Mouse (Mus musculus) lung, embryonic 14.5 days (tissue): ENCODE data around the gene Dop1b. TPM values are rescaled to one million over a fixed set of nuclear protein-coding genes. Genes with fewer than 3 reads are reported as not detected.

Source experiments
- ATAC-seq: fragments of 200-750 bp; cut with Nextera tagmentation; 2 replicates; pipeline ENCODE4 v1.8.0; 2017; ENCODE audit warnings: mild to moderate bottlenecking, moderate TSS enrichment, moderate library complexity; ENCODE audit not compliant: insufficient read depth
- DNase-seq: peaks from one replicate; pipeline ENCODE4 v3.0.0-alpha.2; 2015
- H3K27ac ChIP-seq: fragments of 300-500 bp; sonication (generic); 2 replicates; pipeline ENCODE4 v1.5.1; 2014; ENCODE audit warnings: low read depth, mild to moderate bottlenecking, moderate library complexity
- H3K27me3 ChIP-seq: fragments of 300-500 bp; sonication (generic); 2 replicates; pipeline ENCODE4 v1.6.1; 2014; ENCODE audit warnings: low read length, control low read depth; ENCODE audit not compliant: insufficient read depth
- H3K36me3 ChIP-seq: fragments of 300-500 bp; sonication (generic); 2 replicates; pipeline ENCODE4 v1.6.1; 2014; ENCODE audit warnings: control low read depth; ENCODE audit not compliant: insufficient read depth
- H3K4me1 ChIP-seq: fragments of 300-500 bp; sonication (generic); 2 replicates; pipeline ENCODE4 v1.6.1; 2014; ENCODE audit warnings: antibody characterized with exemption, control low read depth; ENCODE audit not compliant: insufficient read depth
- H3K4me2 ChIP-seq: fragments of 300-500 bp; sonication (generic); 2 replicates; pipeline ENCODE4 v1.6.1; 2014; ENCODE audit warnings: mild to moderate bottlenecking
- H3K4me3 ChIP-seq: fragments of 300-500 bp; sonication (generic); 2 replicates; pipeline ENCODE4 v1.5.1; 2014; ENCODE audit warnings: low read depth, low read length
- H3K9ac ChIP-seq: fragments of 300-500 bp; sonication (generic); 2 replicates; pipeline ENCODE4 v1.6.1; 2014
- H3K9me3 ChIP-seq: fragments of 300-500 bp; sonication (generic); 2 replicates; pipeline ENCODE4 v1.6.1; 2016; ENCODE audit warnings: low read depth, low read length, control low read depth
- CTCF ChIP-seq: IDR thresholded peaks from 2 replicates; pipeline ENCODE4 v1.5.1; 2016; ENCODE audit warnings: antibody characterized with exemption, low read depth
- WGBS: fragments of 180-500 bp; shearing (Covaris S2); extraction: QIAGEN DNeasy Blood & Tissue Kit; methylation state at CpG from one replicate; pipeline ENCODE4 v1.1.7; 2014; 5-methylcytosine and 5-hydroxymethylcytosine counted together
- polyA plus RNA-seq: library from polyadenylated mRNA; unstranded; fragments of >200 nt; fragmentation: Nextera tagmentation; extraction: Ambion mirVana; gene quantifications from 2 replicates; pipeline ENCODE4 v1.2.1, GENCODE M21; 2014

Dop1b gene
- polyA plus RNA-seq, 1 experiment from 2014 or later: 13.4 TPM

DNA sequence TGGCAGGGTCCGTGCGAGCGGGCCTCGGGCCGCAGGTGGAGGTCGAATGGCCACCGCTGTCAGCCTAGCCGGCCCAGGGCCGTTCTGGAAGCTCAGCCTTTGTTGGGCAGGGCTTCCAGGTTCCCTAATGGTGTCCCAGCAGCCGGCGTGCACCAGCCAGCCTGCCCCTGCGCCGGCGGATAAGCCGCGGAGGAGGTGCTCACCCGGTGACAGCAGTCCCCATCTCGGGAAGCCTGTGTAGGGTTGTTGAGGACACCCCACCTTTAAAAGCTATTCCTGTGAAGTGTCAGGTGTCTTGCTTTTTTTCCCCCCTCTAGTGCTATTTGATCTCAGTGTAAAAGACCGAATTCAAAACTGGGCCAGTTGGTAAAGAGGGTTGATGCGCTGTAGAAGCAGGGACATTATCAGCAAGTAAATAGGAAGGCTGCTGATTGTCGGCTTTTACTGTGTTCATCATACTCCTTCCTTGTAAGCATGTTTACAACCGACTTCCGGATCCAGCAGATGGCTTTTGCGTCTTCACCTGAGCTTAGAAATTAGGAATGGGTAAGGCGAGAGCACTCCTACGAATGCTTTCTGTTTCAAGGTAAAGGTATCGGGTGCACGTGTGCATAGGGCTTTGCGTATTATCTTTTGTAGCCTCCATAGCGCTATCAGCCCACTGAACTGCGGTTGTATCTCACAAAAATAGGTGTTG is 633 bp downstream of the Dop1b start:
- Histone ChIP-seq H3K4me1 (peaks cover 9% of the 10 kb centered on the region; the same call in 1 of the 2 replicates), H3K4me2 (peak overlapping the region; percentile 99), H3K27me3 (peaks cover 7% of the 10 kb centered on the region; the same call in 1 of the 2 replicates), H3K9me3 (no peaks in the 10 kb centered on the region), H3K27ac (0 out of 2 replicates have a peak overlapping the region, but pooled peaks have one; percentile 8), H3K4me3 (peak overlapping the region; percentile 69), H3K36me3 (no peaks in the 10 kb centered on the region), H3K9ac (peak overlapping the region; percentile 69)
- no peak for TF ChIP-seq CTCF
- DNase-seq (no peak), ATAC-seq (no peak; the same call in 1 of the 2 replicates)
- 10% methylated on average over 31 of the region's 31 CpGs for WGBS

GRCm38 (mm10) chr16:93712966-93713365 is 1.3 kb downstream of the Dop1b start:
- Histone ChIP-seq H3K9ac (no peak overlapping the region), H3K27ac (no peak overlapping the region), H3K4me1 (peaks cover 9% of the 10 kb centered on the region; the same call in 1 of the 2 replicates), H3K4me3 (peak overlapping the region; percentile 69; the same call in 1 of the 2 replicates), H3K27me3 (peaks cover 7% of the 10 kb centered on the region; the same call in 1 of the 2 replicates), H3K9me3 (no peaks in the 10 kb centered on the region), H3K36me3 (no peaks in the 10 kb centered on the region), H3K4me2 (peak overlapping the region; percentile 99)
- ATAC-seq: no peak
- DNase-seq: no peak
- TF ChIP-seq CTCF: no peak
- WGBS: 76% methylated on average over 7 of the region's 7 CpGs

DNA sequence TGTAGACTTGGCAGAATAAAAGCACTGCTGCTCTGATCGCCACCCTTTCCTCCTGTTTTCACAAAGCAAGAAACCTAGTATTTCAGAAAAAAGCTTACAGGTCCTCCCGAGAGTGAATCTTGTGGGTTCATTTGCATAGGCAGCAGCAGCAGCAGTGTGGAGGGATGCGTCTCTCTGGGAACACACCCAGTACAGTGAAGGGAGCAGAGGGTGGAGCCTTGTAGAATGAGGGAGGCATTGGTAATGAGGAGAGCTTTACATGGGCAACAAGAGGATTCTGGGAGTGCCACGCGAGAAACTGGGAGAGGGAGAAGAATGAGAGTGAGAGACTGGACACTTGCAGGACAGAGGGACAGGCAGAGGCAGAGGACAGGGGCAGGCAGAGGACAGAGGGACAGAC is 2.7 kb downstream of the Dop1b start:
- H3K4me3 ChIP-seq: no peak overlapping the region
- DNase-seq (no peak), ATAC-seq (no peak)
- H3K27ac ChIP-seq: no peak overlapping the region
- H3K36me3 ChIP-seq: no peaks in the 10 kb centered on the region
- peaks cover 7% of the 10 kb centered on the region; the same call in 1 of the 2 replicates for H3K27me3 ChIP-seq
- 39% methylated on average over 5 of the region's 5 CpGs for WGBS
- no peak for TF ChIP-seq CTCF
- no peaks in the 10 kb centered on the region for H3K9me3 ChIP-seq
- no peak overlapping the region for H3K9ac ChIP-seq
- peaks cover 9% of the 10 kb centered on the region; the same call in 1 of the 2 replicates for H3K4me1 ChIP-seq
- H3K4me2 ChIP-seq: no peak overlapping the region

- no peak for ATAC-seq
- no peak overlapping the region for H3K9ac ChIP-seq
- TF ChIP-seq CTCF: no peak
- 55% methylated on average over 6 of the region's 6 CpGs for WGBS
- no peaks in the 10 kb centered on the region for H3K9me3 ChIP-seq
- DNase-seq: no peak
- H3K27me3 ChIP-seq: peaks cover 7% of the 10 kb centered on the region; the same call in 1 of the 2 replicates
- peak overlapping the region; percentile 15; the same call in 1 of the 2 replicates for H3K4me2 ChIP-seq
- H3K27ac ChIP-seq: no peak overlapping the region
- H3K4me3 ChIP-seq: no peak overlapping the region
- H3K36me3 ChIP-seq: no peaks in the 10 kb centered on the region
- H3K4me1 ChIP-seq: peaks cover 9% of the 10 kb centered on the region; the same call in 1 of the 2 replicates
Observed at GRCm38 (mm10) chr16:93715826-93716225, 4.1 kb downstream of the Dop1b start.

GRCm38 (mm10) chr16:93717299-93717703 is 5.6 kb downstream of the Dop1b start:
- H3K36me3 ChIP-seq: no peaks in the 10 kb centered on the region
- no peak overlapping the region for H3K9ac ChIP-seq
- peaks cover 7% of the 10 kb centered on the region; the same call in 1 of the 2 replicates for H3K27me3 ChIP-seq
- no peak for TF ChIP-seq CTCF
- peak; percentile 78 for DNase-seq
- no peaks in the 10 kb centered on the region for H3K9me3 ChIP-seq
- H3K4me1 ChIP-seq: peaks cover 9% of the 10 kb centered on the region; the same call in 1 of the 2 replicates
- ATAC-seq: peak; percentile 69
- H3K4me3 ChIP-seq: no peak overlapping the region
- 0 out of 2 replicates have a peak overlapping the region, but pooled peaks have one; percentile 21 for H3K27ac ChIP-seq
- 15% methylated on average over 5 of the region's 5 CpGs for WGBS
- no peak overlapping the region for H3K4me2 ChIP-seq

- Histone ChIP-seq H3K9ac (no peak overlapping the region), H3K27ac (no peak overlapping the region), H3K9me3 (no peaks in the 10 kb centered on the region), H3K4me2 (no peak overlapping the region), H3K36me3 (no peaks in the 10 kb centered on the region), H3K4me3 (no peak overlapping the region), H3K27me3 (no peaks in the 10 kb centered on the region), H3K4me1 (peaks cover 5% of the 10 kb centered on the region; the same call in 1 of the 2 replicates)
- no peak for ATAC-seq
- TF ChIP-seq CTCF: no peak
- DNase-seq: no peak
- 67% methylated on average over 5 of the region's 5 CpGs for WGBS
Observed at GRCm38 (mm10) chr16:93721771-93722170, 10.1 kb downstream of the Dop1b start.

- TF ChIP-seq CTCF: no peak
- H3K4me2 ChIP-seq: no peak overlapping the region
- no peak for DNase-seq
- no peak overlapping the region for H3K27ac ChIP-seq
- no peaks in the 10 kb centered on the region for H3K36me3 ChIP-seq
- no peak overlapping the region for H3K9ac ChIP-seq
- H3K4me3 ChIP-seq: no peak overlapping the region
- H3K27me3 ChIP-seq: no peaks in the 10 kb centered on the region
- no peaks in the 10 kb centered on the region for H3K9me3 ChIP-seq
- no peak for ATAC-seq
- H3K4me1 ChIP-seq: no peaks in the 10 kb centered on the region
- WGBS: 49% methylated on average over 2 of the region's 2 CpGs
Observed at GRCm38 (mm10) chr16:93722476-93722875, 10.8 kb downstream of the Dop1b start.
